Mouse (Mus musculus) G1E-ER4 (cell line): ENCODE measurements around the gene Rffl. TPM values are rescaled to one million over a fixed set of nuclear protein-coding genes. Genes with fewer than 3 reads are reported as not detected.

Source experiments
- GATA1 ChIP-seq: IDR thresholded peaks from one replicate; pipeline ENCODE4 v1.8.0; 2012; ENCODE audit warnings: low read length, inconsistent platforms
- polyA plus RNA-seq: library from polyadenylated mRNA; stranded (reverse); fragments of >175 nt; gene quantifications from 2 replicates; pipeline ENCODE4 v1.2.3, GENCODE M21; 2012

Gene Rffl
- polyA plus RNA-seq, 1 experiment, result 21.3 TPM

DNA sequence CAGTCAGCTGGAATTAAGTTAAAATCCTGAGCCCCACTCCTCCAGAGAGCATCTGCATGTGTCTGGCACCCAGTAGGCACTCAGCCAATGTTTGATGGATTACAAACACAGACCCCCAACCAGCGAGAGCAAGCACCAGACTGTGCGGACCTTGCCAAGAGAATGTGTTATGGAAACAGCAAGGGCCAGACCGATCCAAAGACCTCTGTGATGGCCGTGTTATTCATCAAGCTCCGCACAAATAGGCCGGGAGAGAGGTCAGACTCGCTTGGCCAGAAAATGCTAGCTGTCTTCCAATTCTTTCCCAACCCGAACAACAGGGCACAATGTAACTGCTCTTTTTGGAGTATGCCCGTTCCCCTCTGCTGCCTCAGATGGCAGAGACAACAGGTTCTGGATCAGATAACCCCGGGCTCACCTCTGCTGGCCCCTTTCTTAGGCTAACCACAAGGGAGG lies 17.5 kb upstream of the Rffl start:
- no peak for TF ChIP-seq GATA1

DNA sequence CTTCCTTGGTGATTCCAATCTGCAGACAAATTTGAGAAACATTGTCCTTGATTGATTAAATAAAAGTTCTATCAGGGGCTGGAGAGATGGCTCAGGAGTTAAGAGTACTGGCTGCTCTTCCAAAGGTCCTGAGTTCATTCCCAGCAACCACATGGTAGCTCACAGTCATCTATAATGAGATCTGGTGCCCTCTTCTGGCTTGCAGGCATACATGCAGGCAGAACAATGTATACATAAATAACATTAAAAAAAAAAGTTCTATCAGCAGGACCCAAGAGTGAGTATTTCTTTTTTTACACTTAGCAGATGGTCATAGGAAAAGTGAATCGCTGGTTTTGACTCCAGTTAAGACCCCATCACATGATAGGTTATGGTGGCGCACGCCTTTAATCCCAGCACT lies 15.5 kb upstream of the Rffl start:
- TF ChIP-seq GATA1, result no peak

DNA sequence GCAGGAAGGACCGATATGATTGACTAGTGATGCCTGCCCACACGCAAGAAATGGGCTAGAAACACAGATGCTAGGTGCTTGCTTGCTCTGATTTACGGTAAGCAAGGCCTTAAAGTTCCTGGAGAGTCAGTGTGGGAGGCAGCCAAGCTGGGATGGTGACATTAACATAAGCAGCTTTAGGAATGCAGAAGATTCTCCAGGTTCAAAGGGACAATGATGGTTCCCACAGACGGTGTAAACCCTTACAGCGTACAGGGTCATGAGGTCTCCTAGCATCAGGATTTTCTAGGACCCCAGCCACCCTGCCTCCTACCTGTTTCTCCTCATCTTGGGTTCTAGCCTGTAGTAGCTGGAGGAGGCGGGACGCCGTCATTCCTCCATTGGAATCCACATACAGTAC lies 12.2 kb upstream of the Rffl start:
- TF ChIP-seq GATA1, result no peak

DNA sequence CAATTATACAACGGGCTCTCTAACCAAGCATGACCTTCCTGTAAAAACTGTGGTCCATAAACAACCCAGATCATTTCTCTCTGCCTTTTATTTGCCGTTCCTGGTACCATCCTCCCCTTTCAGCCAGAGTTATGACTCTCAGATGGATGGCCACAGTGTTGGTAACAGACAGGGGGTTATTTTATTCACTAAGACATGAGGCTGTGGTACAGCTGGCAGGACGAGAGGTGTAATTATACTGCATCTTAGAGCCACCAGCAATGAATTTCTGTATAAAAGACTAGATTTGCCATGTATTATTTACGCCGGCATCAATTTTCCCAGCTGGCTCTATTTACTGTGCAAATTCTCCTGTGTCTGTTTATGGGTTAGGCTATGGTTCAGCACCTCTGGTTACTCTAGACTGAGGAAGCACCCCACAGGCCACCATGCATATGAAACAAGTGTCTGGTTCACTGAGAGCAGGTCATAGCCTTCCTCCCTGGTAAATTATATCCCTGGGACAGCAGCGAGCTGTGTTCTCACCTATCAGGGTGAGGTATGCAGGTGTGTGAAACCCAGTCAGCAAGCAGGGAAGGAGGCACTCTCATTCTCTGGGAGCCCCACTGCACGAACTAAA lies 6.8 kb upstream of the Rffl start:
- TF ChIP-seq GATA1, result no peak

DNA sequence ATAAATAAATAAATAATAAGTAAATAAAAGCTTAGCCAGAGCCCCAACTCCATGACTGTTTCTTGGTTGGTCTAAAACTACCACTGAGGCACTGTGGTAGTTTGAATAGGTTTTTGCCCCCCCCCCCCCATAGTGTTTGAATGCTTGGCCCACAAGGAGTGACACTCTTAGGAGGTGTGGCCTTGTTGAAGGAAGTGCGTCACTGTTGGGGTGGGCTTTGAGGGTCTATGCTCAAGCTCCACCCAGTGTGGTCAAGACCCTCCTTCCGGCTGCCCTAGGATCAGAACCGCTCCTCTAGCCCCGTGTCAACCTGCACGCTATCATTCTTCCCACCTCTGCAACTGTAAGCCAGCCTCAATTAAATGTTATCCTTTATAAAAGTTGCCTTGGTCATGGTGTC lies 4.6 kb upstream of the Rffl start:
- no peak for TF ChIP-seq GATA1

DNA sequence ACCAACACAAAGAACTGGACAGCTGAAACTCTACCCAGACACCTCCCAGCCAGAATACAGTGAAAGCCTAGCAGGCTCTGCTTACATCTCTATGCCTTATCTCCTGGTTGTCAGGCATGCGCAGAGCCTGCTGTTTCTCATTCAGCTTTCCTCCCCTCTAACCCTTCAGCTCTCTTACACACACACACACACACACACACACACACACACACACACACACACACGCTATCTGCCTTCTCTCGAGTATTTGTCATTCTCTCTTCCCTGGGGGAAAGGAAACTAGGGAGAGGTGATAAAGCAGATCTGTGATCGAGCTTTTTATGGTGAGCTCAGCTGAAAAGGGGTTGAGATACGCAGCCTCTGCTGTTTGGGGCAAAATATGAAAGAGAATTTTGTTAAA lies 3.9 kb upstream of the Rffl start:
- no peak for TF ChIP-seq GATA1

DNA sequence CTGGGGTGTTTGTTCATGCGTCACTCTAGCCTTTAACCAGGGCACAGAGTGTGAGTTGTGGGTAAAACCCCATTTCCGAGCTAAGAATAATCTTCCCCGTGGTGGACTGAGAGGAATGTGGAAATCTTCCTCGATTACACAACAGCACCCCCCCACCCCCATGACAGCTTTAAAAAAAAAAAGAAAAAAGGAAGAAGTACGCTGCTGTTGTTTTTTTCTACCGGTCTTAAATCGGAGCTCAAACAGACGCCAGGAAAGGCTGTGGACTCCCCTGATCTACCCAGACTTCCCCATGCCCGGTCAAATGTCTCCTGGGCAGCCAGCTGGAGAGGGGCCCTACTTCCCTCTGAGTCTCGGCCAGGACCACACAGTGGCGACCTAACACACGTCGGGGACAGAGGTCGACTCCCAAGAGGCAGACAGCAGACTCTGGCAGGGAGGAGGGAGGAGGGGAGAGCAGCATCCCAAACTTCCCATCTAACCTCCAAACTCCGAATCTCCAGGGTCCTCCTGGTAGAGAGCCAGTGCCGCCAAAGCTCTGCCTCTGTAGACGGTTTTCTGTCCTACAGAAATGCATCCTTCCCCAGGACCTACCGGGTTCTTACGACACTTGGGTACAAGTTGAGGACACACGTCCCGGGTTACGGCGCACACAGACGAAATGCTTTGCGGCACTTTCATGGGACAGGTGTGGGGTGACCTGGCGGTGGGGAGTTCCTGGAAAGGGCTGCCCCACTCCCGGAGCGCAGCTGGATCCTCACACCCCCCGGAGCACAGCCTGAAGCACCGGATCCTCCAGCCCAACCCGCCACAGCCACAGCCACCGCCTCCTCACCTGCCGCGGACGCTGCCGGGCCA lies 608 bp downstream of the Rffl start:
- no peak for TF ChIP-seq GATA1

DNA sequence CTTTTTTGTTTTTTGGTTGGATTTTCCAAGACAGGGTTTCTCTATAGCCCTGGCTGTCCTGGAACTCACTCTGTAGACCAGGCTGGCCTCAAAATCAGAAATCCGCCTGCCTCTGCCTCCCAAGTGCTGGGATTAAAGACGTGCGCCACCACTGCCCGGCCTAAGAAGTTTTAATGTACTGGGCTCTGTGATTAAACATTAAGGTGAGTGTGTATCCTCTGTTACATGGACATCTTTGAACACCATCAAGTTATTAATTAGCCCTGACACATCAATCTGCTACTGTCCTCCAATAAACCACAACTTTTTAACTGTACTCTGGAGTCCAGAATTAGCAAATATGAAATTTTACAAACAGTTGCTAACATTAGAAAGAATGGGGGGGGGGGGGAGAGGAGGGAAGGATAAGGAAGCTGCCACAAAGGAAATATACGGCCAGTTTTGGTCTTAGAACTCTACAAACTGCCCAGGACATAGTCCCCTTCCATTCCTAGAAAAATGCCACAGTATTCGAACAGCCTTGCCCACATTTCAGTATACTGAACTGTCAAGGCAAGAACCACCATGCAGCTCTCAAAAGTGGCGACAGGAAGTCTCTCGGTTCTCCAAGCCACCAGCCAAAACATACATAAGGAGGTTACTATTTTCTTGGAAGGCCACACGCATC lies 1.4 kb downstream of the Rffl start:
- no peak for TF ChIP-seq GATA1

DNA sequence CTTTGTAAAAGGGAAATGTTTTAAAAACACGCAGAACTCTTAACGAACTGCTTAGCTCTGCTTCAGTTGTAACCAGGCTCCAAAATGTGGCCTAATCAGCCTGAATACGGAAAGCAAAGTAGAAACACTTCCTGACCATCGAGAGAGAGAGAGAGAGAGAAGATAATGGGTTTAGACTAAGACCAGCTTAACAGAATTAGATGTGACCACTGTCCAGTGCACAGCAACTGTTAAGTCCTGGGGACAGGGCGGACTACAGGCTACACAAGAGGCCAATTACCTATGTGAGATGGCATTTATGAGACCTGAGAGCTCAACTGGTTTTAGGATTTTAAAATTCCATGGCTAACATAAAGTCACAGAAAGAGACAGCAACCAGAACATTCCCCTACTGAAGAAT lies 3.1 kb downstream of the Rffl start:
- no peak for TF ChIP-seq GATA1

DNA sequence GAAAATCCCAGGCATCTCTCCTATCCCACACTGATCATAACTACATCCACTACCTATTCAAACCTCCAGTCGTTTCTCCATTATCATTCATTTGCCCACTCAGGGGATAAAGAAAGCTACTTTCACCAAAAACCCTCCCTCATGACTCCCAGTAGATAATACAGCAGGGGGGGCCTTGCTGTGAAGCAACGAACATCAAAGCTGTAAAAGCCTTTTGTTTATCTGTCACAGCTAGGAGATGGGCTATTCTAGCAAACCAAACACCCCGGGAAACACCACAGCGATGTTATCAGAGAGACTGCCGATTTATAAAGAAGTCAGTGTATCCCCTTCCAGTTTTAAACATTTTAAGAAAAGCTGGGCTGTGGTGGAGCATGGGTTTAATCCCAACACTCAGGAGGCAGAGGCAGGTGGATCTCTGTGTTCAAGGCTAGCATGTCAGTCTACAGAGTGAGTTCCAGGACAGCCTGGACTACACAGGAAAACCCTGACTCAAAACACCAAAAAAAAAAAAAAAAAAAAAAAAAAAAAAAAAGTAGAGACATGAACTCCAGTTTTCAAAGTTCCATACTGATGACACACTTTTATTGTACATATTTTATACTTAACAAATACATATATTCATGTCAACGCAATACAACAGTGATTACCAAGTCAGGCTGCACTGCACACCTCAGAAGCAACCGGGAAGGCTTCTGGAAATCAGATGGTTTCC lies 4.0 kb downstream of the Rffl start:
- peak; percentile 48 for TF ChIP-seq GATA1

DNA sequence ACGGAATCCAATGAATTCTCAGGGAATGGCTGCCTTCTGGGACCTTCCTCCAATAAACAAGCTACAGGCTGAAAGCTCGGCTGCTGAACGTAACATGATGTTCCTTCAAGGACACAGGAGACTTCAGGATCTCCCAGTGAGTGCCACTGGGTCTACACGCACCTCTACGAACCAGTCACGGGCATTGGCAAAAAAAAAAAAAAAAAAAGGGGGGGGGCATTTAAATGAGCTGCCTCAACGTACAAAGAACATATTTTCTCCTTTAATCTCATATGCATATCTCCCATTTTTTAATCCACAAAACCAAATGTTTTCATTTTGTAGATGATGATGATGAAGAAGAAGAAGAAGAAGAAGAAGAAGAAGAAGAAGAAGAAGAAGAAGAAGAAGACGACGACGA lies 5.1 kb downstream of the Rffl start:
- TF ChIP-seq GATA1, result no peak

DNA sequence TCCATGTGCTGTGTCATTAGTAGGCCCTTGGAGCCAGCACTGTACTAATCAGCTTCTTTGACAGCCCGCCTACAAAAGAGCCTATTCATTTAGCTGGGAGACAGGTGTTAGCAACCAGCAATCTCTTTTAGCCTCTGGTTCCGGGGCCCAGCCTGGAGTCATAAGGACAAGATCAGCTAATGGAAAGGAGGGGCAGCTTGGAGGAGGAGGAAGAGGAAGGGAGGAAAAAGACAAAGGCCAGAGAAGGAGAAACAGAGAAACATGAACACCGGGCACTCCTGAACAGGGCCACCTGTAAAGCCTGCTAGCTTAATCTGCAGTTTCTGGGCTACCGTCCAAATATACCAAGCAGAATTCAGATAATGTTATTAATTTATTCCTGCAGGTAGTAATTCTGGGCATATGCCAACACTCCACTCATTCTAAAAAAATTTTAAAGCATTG lies 7.5 kb downstream of the Rffl start:
- TF ChIP-seq GATA1, result no peak

DNA sequence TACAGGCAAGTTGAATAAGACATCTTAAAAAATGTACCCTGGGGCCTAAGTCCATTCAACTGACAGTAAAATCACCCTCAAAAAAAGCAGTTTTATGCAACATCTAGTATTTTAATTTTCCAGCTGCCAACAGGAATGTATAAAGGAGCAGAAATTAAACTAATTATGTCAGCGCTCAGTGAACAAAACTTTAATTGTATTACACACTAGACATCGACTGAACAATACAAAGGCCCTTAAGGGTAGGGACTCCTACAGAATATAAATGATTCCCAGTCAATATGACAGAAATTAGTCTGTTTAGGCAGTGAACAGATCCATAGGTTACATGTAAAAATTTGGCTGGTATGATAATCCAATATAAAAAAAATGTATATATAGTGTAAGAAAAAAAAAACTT lies 8.0 kb downstream of the Rffl start:
- TF ChIP-seq GATA1, result no peak

DNA sequence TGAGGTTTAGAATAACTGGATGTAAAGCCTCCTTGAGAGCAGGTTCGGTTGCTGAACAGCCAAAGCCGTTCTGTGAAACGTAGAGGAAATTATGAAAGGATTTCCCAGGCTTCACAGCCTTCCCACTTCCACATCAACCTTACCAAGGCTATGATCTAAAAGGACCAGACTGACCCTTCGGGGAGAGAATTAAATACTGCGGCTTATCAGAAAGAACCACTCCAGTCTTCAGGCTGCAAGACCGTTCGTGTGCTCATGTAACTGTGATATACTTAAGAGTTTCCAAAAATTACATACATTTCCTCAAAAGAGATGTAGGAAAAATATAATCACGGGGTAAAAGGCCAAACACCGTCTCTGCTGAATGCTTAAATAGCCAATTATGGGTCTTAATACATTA lies 8.4 kb downstream of the Rffl start:
- TF ChIP-seq GATA1, result no peak

DNA sequence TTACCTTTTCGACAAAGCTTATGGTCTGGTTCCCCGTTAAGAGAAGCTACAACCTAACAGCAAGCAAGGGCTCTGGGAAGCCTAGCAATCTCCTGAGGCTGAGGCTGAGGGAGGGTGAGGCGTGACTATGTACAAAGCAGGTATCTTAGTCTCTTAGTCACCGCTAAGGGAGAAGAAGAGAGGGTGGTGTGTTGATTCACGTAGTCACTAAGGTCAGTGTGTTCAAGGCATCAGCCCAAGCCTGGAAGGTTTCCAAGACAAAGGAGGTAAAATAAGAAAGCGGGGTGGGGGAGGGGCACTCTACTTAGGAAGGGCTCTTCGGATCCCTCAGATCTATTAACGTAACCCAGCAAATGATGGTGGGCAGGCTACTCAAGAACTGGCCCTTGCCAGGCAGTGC lies 9.5 kb downstream of the Rffl start:
- no peak for TF ChIP-seq GATA1

DNA sequence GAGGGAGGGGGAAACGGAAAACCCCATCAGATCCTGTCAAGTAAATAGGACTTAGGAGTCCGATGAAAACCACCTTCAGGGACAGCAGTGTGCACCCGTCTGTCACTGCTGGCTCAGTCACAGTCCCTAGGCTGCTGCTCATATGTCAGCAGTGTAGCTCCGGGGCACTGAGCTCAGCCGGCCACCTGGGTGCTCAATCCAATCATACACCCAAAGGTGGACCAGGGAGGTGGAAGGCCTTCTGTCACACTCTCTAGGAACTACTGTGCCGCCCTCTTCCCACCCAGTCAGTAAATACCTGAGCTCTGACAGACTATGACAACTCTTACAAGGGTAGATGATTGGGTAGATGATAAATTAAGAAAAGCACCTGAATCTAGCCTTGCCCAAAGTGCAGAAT lies 10.3 kb downstream of the Rffl start:
- TF ChIP-seq GATA1, result no peak
